Mouse (Mus musculus): ENCODE measurements around the gene Ube4b. TPM values are rescaled to one million over a fixed set of nuclear protein-coding genes. Genes with fewer than 3 reads are reported as not detected.

The Ube4b gene
- polyA plus RNA-seq, 1 experiment from 2014 or later = 54.5 TPM

DNA sequence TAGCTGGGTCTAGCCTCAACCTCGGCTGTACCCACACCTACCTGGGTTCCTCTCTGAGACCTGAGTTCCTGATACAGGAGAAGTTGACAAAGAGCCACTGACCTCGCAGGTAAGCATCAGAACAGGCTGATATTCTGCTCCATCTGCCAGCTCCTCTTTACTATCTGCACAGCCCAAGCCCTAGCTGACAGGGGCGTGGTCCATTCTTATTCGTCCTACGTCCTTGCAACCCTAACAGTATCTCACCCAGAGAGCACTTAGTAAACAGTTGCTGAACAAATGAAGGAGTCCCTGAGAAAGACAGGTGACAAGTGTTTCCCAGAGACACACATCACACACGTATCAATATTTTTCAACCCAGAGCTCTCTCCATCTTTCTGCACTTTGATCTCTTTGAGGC is 18.2 kb downstream of the Ube4b start:
- ATAC-seq (replicated peaks; ENCODE audit: insufficient number of reproducible peaks, low FRiP score, low TSS enrichment, low read depth) (no peak), DNase-seq (ENCODE audit: low spot score) (no peak)
- no peak overlapping the region for H3K9ac ChIP-seq (replicated peaks; ENCODE audit: low read length)
- H3K27me3 ChIP-seq (ENCODE audit: control insufficient read depth, insufficient read depth, low read length) = no peaks in the 10 kb centered on the region
- H3K36me3 ChIP-seq (replicated peaks; ENCODE audit: control insufficient read depth, insufficient read depth, low read depth, low read length) = no peaks in the 10 kb centered on the region
- H3K9me3 ChIP-seq (replicated peaks; ENCODE audit: control insufficient read depth, low read length) = no peaks in the 10 kb centered on the region
- 90% methylated on average over 6 of the region's 6 CpGs for WGBS
- H3K4me1 ChIP-seq (ENCODE audit: control insufficient read depth, insufficient read depth, low read length) = peaks cover 6% of the 10 kb centered on the region
- H3K27ac ChIP-seq (replicated peaks; ENCODE audit: low read depth, low read length) = no peak overlapping the region
- H3K4me2 ChIP-seq (ENCODE audit: low read depth, low read length) = no peak overlapping the region
- no peak overlapping the region for H3K4me3 ChIP-seq (ENCODE audit: low read depth, low read length)

- DNase-seq (ENCODE audit: low spot score) (no peak), ATAC-seq (replicated peaks; ENCODE audit: insufficient number of reproducible peaks, low FRiP score, low TSS enrichment, low read depth) (no peak)
- no peaks in the 10 kb centered on the region for H3K27me3 ChIP-seq (ENCODE audit: control insufficient read depth, insufficient read depth, low read length)
- H3K4me2 ChIP-seq (ENCODE audit: low read depth, low read length) = no peak overlapping the region
- H3K27ac ChIP-seq (replicated peaks; ENCODE audit: low read depth, low read length) = no peak overlapping the region
- no peak overlapping the region for H3K4me3 ChIP-seq (ENCODE audit: low read depth, low read length)
- no peak overlapping the region for H3K9ac ChIP-seq (replicated peaks; ENCODE audit: low read length)
- H3K36me3 ChIP-seq (replicated peaks; ENCODE audit: control insufficient read depth, insufficient read depth, low read depth, low read length) = no peaks in the 10 kb centered on the region
- no peaks in the 10 kb centered on the region for H3K9me3 ChIP-seq (replicated peaks; ENCODE audit: control insufficient read depth, low read length)
- WGBS = 90% methylated on average over 5 of the region's 5 CpGs
- peaks cover 6% of the 10 kb centered on the region for H3K4me1 ChIP-seq (ENCODE audit: control insufficient read depth, insufficient read depth, low read length)
These were observed 19.1 kb downstream of the Ube4b start for GRCm38 (mm10) chr4:149407461-149407860.

DNA sequence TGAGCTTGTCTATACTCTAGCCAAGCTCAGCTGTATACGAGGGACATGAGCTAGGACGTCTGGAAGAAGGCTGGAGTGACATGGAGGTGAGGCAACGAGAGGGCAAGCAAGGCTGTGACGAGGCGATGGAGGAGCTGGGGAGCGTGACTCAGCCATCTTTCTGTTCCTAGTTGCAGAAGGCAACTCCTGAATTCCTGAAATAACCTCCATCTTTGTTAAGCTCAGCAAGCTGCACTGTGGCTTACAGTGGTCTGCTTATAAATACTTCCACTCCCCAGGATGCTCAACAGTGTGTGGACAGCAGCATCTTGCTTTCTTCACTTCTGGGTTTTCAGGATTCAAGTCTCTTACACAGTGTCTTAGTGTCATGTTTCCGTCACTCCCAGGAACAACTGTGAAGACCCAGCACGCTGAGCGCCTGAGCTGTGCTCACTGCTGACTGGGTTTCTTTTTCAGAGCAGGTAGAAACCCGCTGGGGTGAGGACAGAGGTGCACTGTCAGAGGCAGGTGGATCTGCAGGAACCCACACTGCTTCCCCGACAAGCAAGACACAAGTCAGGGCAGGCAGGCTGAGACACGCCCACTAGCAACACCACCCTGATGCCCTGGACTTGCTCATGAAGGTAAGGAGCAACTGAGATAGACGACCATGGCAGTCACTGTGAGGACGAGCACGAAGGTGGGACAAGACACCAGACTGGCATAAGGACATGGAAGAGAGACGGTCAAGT is 20.7 kb downstream of the Ube4b start:
- H3K27ac ChIP-seq (replicated peaks; ENCODE audit: low read depth, low read length) = no peak overlapping the region
- ATAC-seq (replicated peaks; ENCODE audit: insufficient number of reproducible peaks, low FRiP score, low TSS enrichment, low read depth) (no peak), DNase-seq (ENCODE audit: low spot score) (no peak)
- no peak overlapping the region for H3K4me2 ChIP-seq (ENCODE audit: low read depth, low read length)
- H3K4me1 ChIP-seq (ENCODE audit: control insufficient read depth, insufficient read depth, low read length) = peaks cover 6% of the 10 kb centered on the region
- no peaks in the 10 kb centered on the region for H3K27me3 ChIP-seq (ENCODE audit: control insufficient read depth, insufficient read depth, low read length)
- H3K4me3 ChIP-seq (ENCODE audit: low read depth, low read length) = no peak overlapping the region
- H3K9ac ChIP-seq (replicated peaks; ENCODE audit: low read length) = no peak overlapping the region
- H3K9me3 ChIP-seq (replicated peaks; ENCODE audit: control insufficient read depth, low read length) = no peaks in the 10 kb centered on the region
- whole genome bisulfite sequencing = 73% methylated on average over 16 of the region's 16 CpGs
- H3K36me3 ChIP-seq (replicated peaks; ENCODE audit: control insufficient read depth, insufficient read depth, low read depth, low read length) = no peaks in the 10 kb centered on the region

GRCm38 (mm10) chr4:149404640-149405465 is 21.7 kb downstream of the Ube4b start:
- Histone ChIP-seq H3K9ac (replicated peaks; ENCODE audit: low read length) (no peak overlapping the region), H3K27me3 (ENCODE audit: control insufficient read depth, insufficient read depth, low read length) (no peaks in the 10 kb centered on the region), H3K4me1 (ENCODE audit: control insufficient read depth, insufficient read depth, low read length) (peaks cover 6% of the 10 kb centered on the region), H3K4me3 (ENCODE audit: low read depth, low read length) (no peak overlapping the region), H3K4me2 (ENCODE audit: low read depth, low read length) (no peak overlapping the region), H3K36me3 (replicated peaks; ENCODE audit: control insufficient read depth, insufficient read depth, low read depth, low read length) (no peaks in the 10 kb centered on the region), H3K27ac (replicated peaks; ENCODE audit: low read depth, low read length) (no peak overlapping the region), H3K9me3 (replicated peaks; ENCODE audit: control insufficient read depth, low read length) (no peaks in the 10 kb centered on the region)
- 80% methylated on average over 19 of the region's 19 CpGs for WGBS
- DNase-seq (ENCODE audit: low spot score) (no peak), ATAC-seq (replicated peaks; ENCODE audit: insufficient number of reproducible peaks, low FRiP score, low TSS enrichment, low read depth) (no peak)

- H3K4me2 ChIP-seq (ENCODE audit: low read depth, low read length) = 0 out of 2 replicates have a peak overlapping the region, but pooled peaks have one; percentile 13
- H3K9ac ChIP-seq (replicated peaks; ENCODE audit: low read length) = no peak overlapping the region
These were observed 23.5 kb downstream of the Ube4b start for GRCm38 (mm10) chr4:149403037-149403436.

GRCm38 (mm10) chr4:149401591-149401982 is 25.0 kb downstream of the Ube4b start:
- H3K4me1 ChIP-seq (ENCODE audit: control insufficient read depth, insufficient read depth, low read length) = peaks cover 6% of the 10 kb centered on the region
- H3K9ac ChIP-seq (replicated peaks; ENCODE audit: low read length) = no peak overlapping the region
- no peaks in the 10 kb centered on the region for H3K9me3 ChIP-seq (replicated peaks; ENCODE audit: control insufficient read depth, low read length)
- H3K4me3 ChIP-seq (ENCODE audit: low read depth, low read length) = no peak overlapping the region
- no peak overlapping the region for H3K27ac ChIP-seq (replicated peaks; ENCODE audit: low read depth, low read length)
- H3K36me3 ChIP-seq (replicated peaks; ENCODE audit: control insufficient read depth, insufficient read depth, low read depth, low read length) = no peaks in the 10 kb centered on the region
- no peak overlapping the region for H3K4me2 ChIP-seq (ENCODE audit: low read depth, low read length)
- H3K27me3 ChIP-seq (ENCODE audit: control insufficient read depth, insufficient read depth, low read length) = no peaks in the 10 kb centered on the region
- DNase-seq (ENCODE audit: low spot score) (no peak), ATAC-seq (replicated peaks; ENCODE audit: insufficient number of reproducible peaks, low FRiP score, low TSS enrichment, low read depth) (no peak)
- WGBS = 86% methylated on average over 8 of the region's 8 CpGs

More at GRCm38 (mm10) chr4:149403037-149403436, 23.5 kb downstream of the Ube4b start:
- no peak overlapping the region for H3K4me3 ChIP-seq (ENCODE audit: low read depth, low read length)
- H3K27me3 ChIP-seq (ENCODE audit: control insufficient read depth, insufficient read depth, low read length) = no peaks in the 10 kb centered on the region
- H3K27ac ChIP-seq (replicated peaks; ENCODE audit: low read depth, low read length) = peak overlapping the region; percentile 9; the same call in 1 of the 2 replicates
- H3K36me3 ChIP-seq (replicated peaks; ENCODE audit: control insufficient read depth, insufficient read depth, low read depth, low read length) = no peaks in the 10 kb centered on the region
- ATAC-seq (replicated peaks; ENCODE audit: insufficient number of reproducible peaks, low FRiP score, low TSS enrichment, low read depth) (0 out of 2 replicates have a peak, but pooled peaks have one; percentile 24), DNase-seq (ENCODE audit: low spot score) (peak; percentile 72)
- H3K9me3 ChIP-seq (replicated peaks; ENCODE audit: control insufficient read depth, low read length) = no peaks in the 10 kb centered on the region
- peaks cover 6% of the 10 kb centered on the region for H3K4me1 ChIP-seq (ENCODE audit: control insufficient read depth, insufficient read depth, low read length)
- WGBS = 18% methylated on average over 6 of the region's 6 CpGs

DNA sequence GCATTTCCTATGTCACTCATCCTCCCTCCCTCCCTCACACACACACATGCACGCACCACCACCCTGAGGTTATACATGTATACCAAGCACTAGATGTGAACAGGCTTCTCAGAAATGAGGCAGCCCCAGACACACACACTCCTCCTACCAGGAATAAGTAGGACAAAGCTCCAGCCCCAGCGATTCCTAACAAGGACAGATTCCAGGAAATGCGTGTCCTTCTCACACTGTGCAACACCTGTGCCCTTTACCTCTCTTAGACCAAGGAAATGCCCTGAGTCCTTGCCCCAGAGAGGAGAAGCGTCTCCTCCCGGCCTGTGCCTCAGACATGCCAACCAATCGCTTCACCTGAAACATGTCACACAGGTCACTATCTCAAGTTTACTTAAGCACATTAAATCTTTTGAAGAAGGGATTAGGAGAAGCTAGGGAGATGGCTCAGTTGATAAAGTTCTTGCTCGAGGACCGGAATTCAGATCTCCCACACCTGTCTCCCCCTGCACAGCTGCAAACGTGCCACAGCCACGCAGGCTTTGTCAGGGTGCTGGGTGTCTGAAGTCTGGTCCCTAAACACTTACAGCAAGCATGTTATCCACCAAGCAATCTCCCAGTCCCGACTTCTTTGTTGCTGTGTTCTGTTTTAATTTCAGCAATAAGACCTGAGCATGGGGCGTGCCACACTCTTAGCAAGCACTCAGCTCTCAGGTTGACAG is 25.5 kb downstream of the Ube4b start:
- ATAC-seq (replicated peaks; ENCODE audit: insufficient number of reproducible peaks, low FRiP score, low TSS enrichment, low read depth) (no peak), DNase-seq (ENCODE audit: low spot score) (no peak)
- Histone ChIP-seq H3K27me3 (ENCODE audit: control insufficient read depth, insufficient read depth, low read length) (no peaks in the 10 kb centered on the region), H3K9ac (replicated peaks; ENCODE audit: low read length) (no peak overlapping the region), H3K4me3 (ENCODE audit: low read depth, low read length) (no peak overlapping the region), H3K4me2 (ENCODE audit: low read depth, low read length) (no peak overlapping the region), H3K27ac (replicated peaks; ENCODE audit: low read depth, low read length) (no peak overlapping the region), H3K36me3 (replicated peaks; ENCODE audit: control insufficient read depth, insufficient read depth, low read depth, low read length) (no peaks in the 10 kb centered on the region), H3K4me1 (ENCODE audit: control insufficient read depth, insufficient read depth, low read length) (peaks cover 6% of the 10 kb centered on the region), H3K9me3 (replicated peaks; ENCODE audit: control insufficient read depth, low read length) (no peaks in the 10 kb centered on the region)
- 76% methylated on average over 12 of the region's 12 CpGs for WGBS
